Mouse (Mus musculus) testis, adult 2 months (tissue): ENCODE measurements around the gene Dlgap1.

ENCODE experiments used
- CTCF ChIP-seq: fragments of 200-500 bp; IDR thresholded peaks from 2 replicates; pipeline ENCODE4 v1.5.1; 2012; ENCODE audit warnings: low read depth, mild to moderate bottlenecking, inconsistent platforms, low read length, moderate library complexity; ENCODE audit not compliant: control insufficient read depth, insufficient read depth, insufficient replicate concordance
- POLR2A ChIP-seq: fragments of 200-500 bp; IDR thresholded peaks from 2 replicates; pipeline ENCODE4 v1.6.1; 2012; ENCODE audit warnings: low read depth, mild to moderate bottlenecking, inconsistent platforms, low read length, moderate library complexity; ENCODE audit not compliant: control insufficient read depth

- TF ChIP-seq POLR2A = no peak
- TF ChIP-seq CTCF = no peak
These were observed 486.2 kb downstream of the Dlgap1 start for GRCm38 (mm10) chr17:70455036-70455435.
